Mouse (Mus musculus) erythroblast, embryonic 14.5 days (primary cell): ENCODE measurements at regions not wholly inside any gene's neighbourhood (a gene's known extent, or its start where the extent isn't known, plus 50 kb on each side); places are given as distances from the start of the nearest gene placed in this dataset.

Experiments used
- H3K27me3 ChIP-seq: 2 replicates; pipeline ENCODE4 v1.6.1; 2012; ENCODE audit warnings: inconsistent platforms; ENCODE audit not compliant: control insufficient read depth
- H3K36me3 ChIP-seq: 2 replicates; pipeline ENCODE4 v1.6.1; 2012; ENCODE audit warnings: mild to moderate bottlenecking, inconsistent platforms; ENCODE audit not compliant: control insufficient read depth
- H3K4me1 ChIP-seq: 2 replicates; pipeline ENCODE4 v1.6.1; 2012; ENCODE audit warnings: inconsistent platforms; ENCODE audit not compliant: control insufficient read depth
- H3K4me3 ChIP-seq: replicated peaks from 2 replicates; pipeline ENCODE3; 2012; ENCODE audit warnings: moderate library complexity, mild to moderate bottlenecking, inconsistent platforms
- H3K9me3 ChIP-seq: 2 replicates; pipeline ENCODE4 v1.6.1; 2012; ENCODE audit warnings: low read length, inconsistent platforms, mixed read lengths; ENCODE audit not compliant: control insufficient read depth
- GATA1 ChIP-seq: IDR thresholded peaks from 2 replicates; pipeline ENCODE4 v1.6.1; 2012; ENCODE audit warnings: low read length, inconsistent platforms, mixed read lengths
- TAL1 ChIP-seq: IDR thresholded peaks from 3 replicates; pipeline ENCODE4 v1.6.1; 2012; ENCODE audit warnings: low read length, inconsistent platforms, mixed read lengths

DNA sequence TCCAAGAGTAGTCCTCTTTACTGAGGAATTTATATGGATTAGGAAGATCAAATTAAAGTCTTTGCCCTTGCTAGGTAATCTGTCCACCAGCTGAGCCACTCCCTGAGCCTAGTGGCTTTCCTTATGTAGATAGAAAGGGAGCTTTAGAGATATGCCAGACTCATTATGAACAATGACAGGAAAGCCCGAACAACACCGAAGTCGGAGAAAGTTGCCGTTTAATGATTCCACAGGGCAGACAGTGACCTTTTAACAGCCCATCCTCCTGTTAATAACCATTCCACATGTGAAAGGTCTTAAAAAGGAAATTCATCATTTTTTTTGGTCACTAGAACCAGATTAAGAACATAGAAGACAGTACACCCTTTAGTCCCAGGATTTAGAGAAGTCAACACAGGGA lies 130.7 kb upstream of the Tbl1xr1 start:
- Histone ChIP-seq H3K36me3 (no peaks in the 10 kb centered on the region), H3K9me3 (no peaks in the 10 kb centered on the region), H3K27me3 (no peaks in the 10 kb centered on the region), H3K4me1 (no peaks in the 10 kb centered on the region), H3K4me3 (no peak overlapping the region)
- TF ChIP-seq GATA1 (no peak), TAL1 (no peak)

DNA sequence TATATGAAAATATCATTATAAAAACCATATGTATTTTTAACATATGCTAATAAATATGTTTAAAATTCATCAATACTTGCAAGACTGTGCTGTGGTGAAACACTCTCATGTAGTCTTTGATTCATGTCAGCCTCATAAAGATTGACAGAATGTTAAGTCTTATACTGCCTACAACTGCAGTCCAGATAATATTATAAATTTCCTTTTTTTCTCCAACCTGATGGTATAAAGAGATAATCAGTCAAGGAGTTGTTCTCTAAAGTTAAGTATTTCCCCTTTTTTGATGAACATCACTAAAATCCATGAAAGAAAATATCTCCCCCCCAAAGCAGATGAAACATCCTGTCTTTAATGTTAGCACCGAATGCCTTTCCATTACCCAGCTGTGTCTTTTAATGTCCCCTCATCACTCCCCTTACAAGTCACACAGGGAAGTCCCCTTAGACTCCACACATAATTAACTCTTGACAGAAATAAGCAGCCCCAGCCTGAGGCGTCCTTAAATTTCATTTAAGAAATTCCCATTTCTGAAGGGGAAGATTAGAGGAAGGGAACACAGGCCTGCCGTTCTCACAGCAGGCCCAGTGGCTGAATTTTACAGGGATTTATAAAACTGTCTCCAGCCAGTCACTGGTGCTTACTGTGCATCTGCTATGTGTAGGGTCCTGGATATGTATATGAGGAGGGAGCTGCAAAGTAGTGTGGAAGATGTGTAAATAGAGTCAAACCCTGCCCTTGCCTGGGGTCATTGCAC lies 129.0 kb upstream of the Tbl1xr1 start:
- H3K36me3 ChIP-seq = no peaks in the 10 kb centered on the region
- TF ChIP-seq TAL1 = no peak
- no peak for TF ChIP-seq GATA1
- no peak overlapping the region for H3K4me3 ChIP-seq
- no peaks in the 10 kb centered on the region for H3K4me1 ChIP-seq
- no peaks in the 10 kb centered on the region for H3K9me3 ChIP-seq
- H3K27me3 ChIP-seq = no peaks in the 10 kb centered on the region

DNA sequence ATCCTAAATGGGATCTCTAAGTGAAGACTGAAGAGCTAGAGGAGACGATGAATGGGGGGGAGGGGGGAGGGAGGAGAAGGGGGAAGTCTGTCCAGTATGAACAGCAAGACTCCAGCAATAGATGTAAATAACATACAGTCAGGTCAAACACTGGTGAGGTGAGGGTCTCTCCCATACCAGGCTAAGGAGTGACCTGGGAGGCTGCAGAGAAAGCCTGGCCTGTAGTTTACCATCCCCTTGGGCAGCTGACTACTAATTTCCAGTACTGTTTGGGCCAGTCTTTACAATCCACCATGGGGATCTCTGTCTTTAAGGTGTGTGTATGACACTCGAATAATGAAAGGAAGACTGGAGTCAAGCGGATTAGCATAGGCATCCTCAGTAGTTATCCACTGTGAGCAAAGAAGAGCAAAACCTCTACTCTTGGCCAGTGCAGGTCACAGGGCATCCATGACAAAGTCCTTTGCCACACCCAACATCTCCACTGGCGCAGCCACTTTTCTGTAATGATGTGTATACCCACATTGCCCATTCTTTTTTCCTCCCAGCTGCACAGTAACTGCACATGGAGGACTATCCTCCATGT lies 128.3 kb upstream of the Tbl1xr1 start:
- TF ChIP-seq TAL1 = no peak
- no peak for TF ChIP-seq GATA1
- H3K36me3 ChIP-seq = no peaks in the 10 kb centered on the region
- H3K9me3 ChIP-seq = no peaks in the 10 kb centered on the region
- no peaks in the 10 kb centered on the region for H3K27me3 ChIP-seq
- H3K4me1 ChIP-seq = no peaks in the 10 kb centered on the region; the same call in 1 of the 2 replicates
- no peak overlapping the region for H3K4me3 ChIP-seq

DNA sequence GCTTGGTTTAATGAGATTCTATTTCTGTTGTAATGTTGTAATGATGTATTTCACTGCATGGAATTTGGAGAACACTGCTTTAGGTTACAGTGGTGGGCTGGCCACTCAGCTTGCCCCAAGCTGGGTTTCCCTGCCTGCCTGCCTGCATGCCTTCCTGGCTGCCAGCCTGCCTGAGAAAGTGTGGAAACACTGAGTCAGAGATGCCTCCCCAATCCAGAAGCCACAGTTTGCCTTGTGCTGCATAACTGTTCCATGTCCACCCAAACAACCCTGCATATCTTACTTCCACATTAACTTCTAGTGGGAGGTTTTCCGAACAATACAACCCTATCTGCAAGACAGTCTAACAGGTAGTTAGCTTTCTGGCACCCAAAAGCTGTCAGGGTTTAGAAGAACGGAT lies 127.0 kb upstream of the Tbl1xr1 start:
- Histone ChIP-seq H3K4me1 (no peaks in the 10 kb centered on the region; the same call in 1 of the 2 replicates), H3K9me3 (no peaks in the 10 kb centered on the region), H3K36me3 (no peaks in the 10 kb centered on the region), H3K4me3 (no peak overlapping the region), H3K27me3 (no peaks in the 10 kb centered on the region)
- TF ChIP-seq TAL1 = no peak
- no peak for TF ChIP-seq GATA1

DNA sequence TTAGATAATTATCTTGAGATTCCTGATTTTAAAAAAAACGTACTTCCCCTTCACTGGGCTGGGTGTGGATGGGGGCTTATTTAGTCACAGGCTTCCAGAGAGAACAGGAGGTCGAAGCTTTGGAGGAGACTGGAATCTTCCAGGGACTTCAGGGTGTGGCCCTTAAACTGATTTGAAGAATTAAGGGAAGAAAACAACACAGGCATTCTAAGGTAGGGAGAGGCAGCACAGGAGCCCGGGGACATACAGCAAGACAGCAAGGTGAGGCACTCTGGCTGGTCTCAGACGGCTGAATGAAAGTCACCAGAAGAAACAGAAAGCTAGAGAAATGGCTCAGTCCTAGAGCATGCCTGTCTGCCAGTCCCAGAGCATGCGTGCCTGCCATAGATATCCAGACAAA lies 125.9 kb upstream of the Tbl1xr1 start:
- Histone ChIP-seq H3K9me3 (no peaks in the 10 kb centered on the region), H3K27me3 (no peaks in the 10 kb centered on the region), H3K4me1 (no peaks in the 10 kb centered on the region; the same call in 1 of the 2 replicates), H3K36me3 (no peaks in the 10 kb centered on the region), H3K4me3 (no peak overlapping the region)
- TF ChIP-seq TAL1 (no peak), GATA1 (no peak)

DNA sequence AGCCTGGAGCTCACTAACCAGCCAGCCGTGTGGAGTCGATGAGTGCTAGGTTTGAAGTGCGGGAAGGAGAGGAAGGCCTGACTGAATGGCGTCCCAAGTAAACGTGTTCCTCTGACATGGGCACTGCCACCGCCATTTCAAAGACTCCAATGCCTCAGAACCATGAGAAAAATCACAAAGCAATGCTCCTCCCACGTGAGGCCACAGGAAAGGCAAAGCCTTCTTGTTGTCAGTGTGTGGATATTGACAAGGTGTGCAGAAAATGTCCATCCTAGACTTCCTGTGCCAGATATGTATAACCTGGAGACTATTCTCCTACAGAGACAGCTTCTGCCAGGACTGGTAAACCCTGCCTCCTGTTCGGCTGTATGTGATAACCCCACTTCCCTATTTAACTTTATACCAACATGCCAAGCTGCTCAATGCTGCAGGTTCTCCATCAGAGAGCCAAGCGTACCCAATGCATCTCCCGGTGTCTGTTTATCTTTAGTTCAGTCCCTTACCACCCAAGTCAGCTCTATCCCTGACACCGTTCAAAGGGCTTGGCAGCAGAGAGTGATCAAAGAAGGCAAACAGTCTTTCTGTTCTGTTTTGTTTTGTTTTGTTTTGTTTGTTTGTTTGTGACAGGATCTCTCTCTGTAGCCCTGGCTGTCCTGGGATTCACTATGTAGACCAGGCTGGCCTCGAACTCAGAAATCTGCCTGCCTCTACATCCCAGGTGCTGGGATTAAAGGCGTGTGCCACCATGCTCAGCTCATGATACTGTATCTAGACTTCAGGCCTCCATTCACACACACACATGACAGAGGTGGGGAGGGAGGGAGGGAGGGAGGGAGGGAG lies 124.8 kb upstream of the Tbl1xr1 start:
- H3K4me3 ChIP-seq = no peak overlapping the region
- no peaks in the 10 kb centered on the region for H3K36me3 ChIP-seq
- H3K27me3 ChIP-seq = no peaks in the 10 kb centered on the region
- H3K9me3 ChIP-seq = no peaks in the 10 kb centered on the region
- H3K4me1 ChIP-seq = no peaks in the 10 kb centered on the region; the same call in 1 of the 2 replicates
- TF ChIP-seq TAL1 = no peak
- no peak for TF ChIP-seq GATA1

DNA sequence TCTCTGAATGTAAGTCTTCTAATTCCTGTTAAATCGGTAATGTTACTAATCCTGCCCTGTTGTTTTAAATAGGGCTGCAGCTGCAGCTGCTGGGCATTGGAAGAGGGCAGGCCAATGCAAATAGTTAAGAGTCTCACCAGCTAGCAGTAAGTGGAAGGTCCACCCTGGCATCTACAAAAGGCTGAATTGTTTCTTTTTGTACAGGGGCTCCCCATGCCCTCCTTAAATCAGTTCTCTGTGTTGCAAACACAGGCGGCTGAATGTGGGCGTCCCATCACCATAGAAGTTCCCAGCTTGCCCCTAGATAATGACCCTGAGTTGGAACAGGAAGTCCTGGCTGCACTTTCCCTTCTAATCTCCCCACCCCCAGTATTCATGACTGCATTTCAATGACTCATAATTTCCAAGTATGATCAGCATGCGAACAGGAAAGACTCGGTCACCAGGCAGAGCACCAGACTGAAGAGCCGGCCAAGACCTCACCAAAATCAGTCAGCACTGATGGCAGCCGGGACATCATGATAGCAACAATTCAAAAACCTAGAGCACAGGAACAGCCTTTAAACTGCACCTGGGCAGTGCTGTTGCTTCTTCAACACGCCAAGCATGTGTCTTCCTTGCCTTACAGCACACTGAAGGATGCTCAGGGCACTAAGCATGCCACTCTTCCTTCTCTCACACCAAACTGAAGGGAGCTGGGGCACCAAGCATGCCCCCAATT lies 123.6 kb upstream of the Tbl1xr1 start:
- Histone ChIP-seq H3K36me3 (no peaks in the 10 kb centered on the region), H3K9me3 (no peaks in the 10 kb centered on the region), H3K27me3 (no peaks in the 10 kb centered on the region), H3K4me1 (no peaks in the 10 kb centered on the region; the same call in 1 of the 2 replicates), H3K4me3 (no peak overlapping the region)
- no peak for TF ChIP-seq GATA1
- TF ChIP-seq TAL1 = no peak

DNA sequence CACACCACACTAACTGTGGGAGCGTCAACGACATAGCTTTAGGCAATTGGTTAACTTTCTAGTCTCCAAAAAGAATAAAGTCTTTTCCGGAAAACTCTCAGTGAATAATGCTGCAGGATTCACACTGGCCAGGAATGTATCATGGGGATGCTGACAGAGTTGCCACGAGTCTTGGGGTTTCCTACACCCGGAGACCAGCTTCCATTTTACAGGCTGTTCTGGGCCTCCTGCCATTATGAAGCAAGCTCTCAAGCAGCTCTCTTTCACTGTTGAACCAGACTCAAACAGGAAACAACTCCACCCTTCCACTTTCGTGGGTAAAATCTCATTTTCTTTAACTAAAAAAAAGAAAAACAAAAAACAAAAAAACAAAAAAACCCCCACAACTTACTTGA lies 123.0 kb upstream of the Tbl1xr1 start:
- no peaks in the 10 kb centered on the region for H3K9me3 ChIP-seq
- no peaks in the 10 kb centered on the region for H3K27me3 ChIP-seq
- no peaks in the 10 kb centered on the region for H3K36me3 ChIP-seq
- H3K4me3 ChIP-seq = no peak overlapping the region
- TF ChIP-seq GATA1 (no peak), TAL1 (no peak)
- no peaks in the 10 kb centered on the region; the same call in 1 of the 2 replicates for H3K4me1 ChIP-seq
